Mouse (Mus musculus): ENCODE measurements around the gene Mea1. TPM values are rescaled to one million over a fixed set of nuclear protein-coding genes. Genes with fewer than 3 reads are reported as not detected.

The Mea1 gene
- polyA plus RNA-seq, 1 experiment = 142 TPM

DNA sequence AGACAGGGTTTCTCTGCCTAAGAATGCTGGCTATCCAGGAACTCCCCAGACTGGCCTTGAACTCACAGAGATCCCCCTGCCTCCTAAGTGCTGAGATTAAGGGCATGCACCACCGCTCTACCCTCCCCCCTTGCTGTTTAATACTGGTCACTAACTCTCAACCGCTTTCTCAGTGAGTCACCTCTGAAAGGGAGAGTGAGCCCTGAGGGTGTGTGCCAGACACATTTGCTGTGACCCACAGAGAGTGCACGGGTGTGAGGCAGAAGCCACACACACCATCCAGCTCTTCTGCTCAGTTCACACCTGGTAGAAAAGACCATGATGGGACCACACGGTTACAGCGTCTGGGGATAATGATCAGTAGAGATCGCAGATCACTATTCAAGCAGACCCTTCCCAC lies 19.9 kb downstream of the Mea1 start:
- Histone ChIP-seq H3K27ac (ENCODE audit: insufficient read depth, low read length) (no peak overlapping the region), H3K9me3 (replicated peaks; ENCODE audit: control insufficient read depth, insufficient read depth, low read length, poor library complexity, severe bottlenecking) (no peaks in the 10 kb centered on the region)

DNA sequence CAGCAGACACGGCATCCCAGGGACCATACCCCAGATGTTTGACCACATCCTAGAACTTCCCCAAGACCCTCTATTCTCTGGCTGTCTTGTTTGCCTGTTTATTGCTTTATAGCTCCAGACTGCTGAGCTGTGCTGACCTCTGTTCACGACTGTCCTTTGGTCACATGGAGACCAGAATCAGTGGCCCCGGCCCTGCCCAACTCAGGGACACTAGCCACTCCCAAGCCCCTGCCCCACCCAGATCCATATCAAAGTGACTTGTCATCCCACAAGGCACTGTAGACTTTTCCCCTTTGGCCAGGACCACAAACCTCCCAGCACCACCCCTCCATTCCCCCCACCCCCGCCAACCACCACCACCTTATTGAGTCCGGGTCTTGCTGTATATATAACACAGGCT lies 20.7 kb downstream of the Mea1 start:
- Histone ChIP-seq H3K9ac (ENCODE audit: low read depth, poor library complexity, severe bottlenecking) (no peak overlapping the region), H3K27ac (ENCODE audit: insufficient read depth, low read length) (no peak overlapping the region), H3K4me1 (ENCODE audit: control insufficient read depth, insufficient read depth, low read length) (peaks cover 4% of the 10 kb centered on the region), H3K4me3 (ENCODE audit: low read depth, low read length) (no peak overlapping the region), H3K9me3 (replicated peaks; ENCODE audit: control insufficient read depth, insufficient read depth, low read length, poor library complexity, severe bottlenecking) (no peaks in the 10 kb centered on the region), H3K27me3 (ENCODE audit: control insufficient read depth, insufficient read depth, low read length, poor library complexity, severe bottlenecking) (no peaks in the 10 kb centered on the region), H3K36me3 (ENCODE audit: control insufficient read depth, insufficient read depth, low read length, poor library complexity, severe bottlenecking) (no peaks in the 10 kb centered on the region)
- TF ChIP-seq EP300 (IDR thresholded peaks at IDR 0.05; ENCODE audit: insufficient read depth, low read depth, low read length) (no peak), CTCF (IDR thresholded peaks at IDR 0.05; ENCODE audit: low read depth, low read length) (no peak), POLR2A (IDR thresholded peaks at IDR 0.05; ENCODE audit: insufficient read depth, low read length) (no peak)

More for the DNA sequence above, 19.9 kb downstream of the Mea1 start:
- no peak overlapping the region for H3K9ac ChIP-seq (ENCODE audit: low read depth, poor library complexity, severe bottlenecking)
- TF ChIP-seq POLR2A (IDR thresholded peaks at IDR 0.05; ENCODE audit: insufficient read depth, low read length) = no peak
- TF ChIP-seq CTCF (IDR thresholded peaks at IDR 0.05; ENCODE audit: low read depth, low read length) = no peak
- no peak for TF ChIP-seq EP300 (IDR thresholded peaks at IDR 0.05; ENCODE audit: insufficient read depth, low read depth, low read length)
- peaks cover 4% of the 10 kb centered on the region for H3K4me1 ChIP-seq (ENCODE audit: control insufficient read depth, insufficient read depth, low read length)
- no peak overlapping the region for H3K4me3 ChIP-seq (ENCODE audit: low read depth, low read length)
- no peaks in the 10 kb centered on the region for H3K27me3 ChIP-seq (ENCODE audit: control insufficient read depth, insufficient read depth, low read length, poor library complexity, severe bottlenecking)
- no peaks in the 10 kb centered on the region for H3K36me3 ChIP-seq (ENCODE audit: control insufficient read depth, insufficient read depth, low read length, poor library complexity, severe bottlenecking)

DNA sequence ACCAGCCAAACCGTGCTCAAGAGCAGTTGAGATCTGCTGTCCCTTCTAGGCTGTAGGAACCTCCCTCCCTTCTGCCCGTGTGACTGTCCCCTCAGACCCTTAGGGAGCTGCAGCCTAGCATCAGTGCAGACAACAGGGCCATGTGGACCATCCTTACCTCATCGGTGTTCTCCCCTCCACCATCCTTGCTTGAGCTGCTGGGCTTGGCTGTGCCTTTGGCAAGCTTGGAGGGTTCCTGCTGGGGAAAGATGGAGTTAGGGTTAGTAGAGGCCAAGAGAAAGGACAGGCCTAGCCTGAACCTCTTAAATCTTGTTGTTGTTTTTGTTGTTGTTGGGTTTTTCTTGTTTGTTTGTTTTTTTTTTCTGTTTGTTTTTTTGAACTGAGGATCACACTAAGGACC lies 21.3 kb downstream of the Mea1 start:
- no peaks in the 10 kb centered on the region for H3K36me3 ChIP-seq (ENCODE audit: control insufficient read depth, insufficient read depth, low read length, poor library complexity, severe bottlenecking)
- H3K27me3 ChIP-seq (ENCODE audit: control insufficient read depth, insufficient read depth, low read length, poor library complexity, severe bottlenecking) = no peaks in the 10 kb centered on the region
- no peak overlapping the region for H3K9ac ChIP-seq (ENCODE audit: low read depth, poor library complexity, severe bottlenecking)
- H3K27ac ChIP-seq (ENCODE audit: insufficient read depth, low read length) = no peak overlapping the region
- H3K9me3 ChIP-seq (replicated peaks; ENCODE audit: control insufficient read depth, insufficient read depth, low read length, poor library complexity, severe bottlenecking) = no peaks in the 10 kb centered on the region
- TF ChIP-seq EP300 (IDR thresholded peaks at IDR 0.05; ENCODE audit: insufficient read depth, low read depth, low read length) (no peak), CTCF (IDR thresholded peaks at IDR 0.05; ENCODE audit: low read depth, low read length) (no peak), POLR2A (IDR thresholded peaks at IDR 0.05; ENCODE audit: insufficient read depth, low read length) (no peak)
- H3K4me1 ChIP-seq (ENCODE audit: control insufficient read depth, insufficient read depth, low read length) = peaks cover 4% of the 10 kb centered on the region
- no peak overlapping the region for H3K4me3 ChIP-seq (ENCODE audit: low read depth, low read length)

DNA sequence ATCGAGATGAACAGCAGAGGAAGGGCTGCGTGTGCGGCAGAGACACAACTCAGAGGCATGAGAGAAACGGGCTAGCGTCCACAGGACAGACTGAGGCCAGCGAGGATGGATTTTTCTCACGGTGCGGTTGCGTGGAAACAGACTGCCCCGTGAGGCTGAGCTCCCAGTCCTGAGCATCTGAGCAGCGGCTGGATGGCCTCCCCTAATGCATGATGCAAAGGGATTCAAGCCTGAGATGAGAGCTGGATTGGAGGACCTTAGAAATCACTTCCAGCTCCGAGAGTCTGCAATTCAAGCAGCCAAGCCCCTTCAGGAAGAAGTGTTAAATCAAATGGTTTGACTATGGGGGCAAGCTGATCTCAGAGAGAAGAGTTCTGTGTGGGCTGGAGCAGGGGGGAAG lies 22.9 kb downstream of the Mea1 start:
- Histone ChIP-seq H3K4me1 (ENCODE audit: control insufficient read depth, insufficient read depth, low read length) (peaks cover 4% of the 10 kb centered on the region), H3K27me3 (ENCODE audit: control insufficient read depth, insufficient read depth, low read length, poor library complexity, severe bottlenecking) (no peaks in the 10 kb centered on the region), H3K4me3 (ENCODE audit: low read depth, low read length) (no peak overlapping the region), H3K36me3 (ENCODE audit: control insufficient read depth, insufficient read depth, low read length, poor library complexity, severe bottlenecking) (no peaks in the 10 kb centered on the region), H3K9ac (ENCODE audit: low read depth, poor library complexity, severe bottlenecking) (no peak overlapping the region), H3K27ac (ENCODE audit: insufficient read depth, low read length) (no peak overlapping the region), H3K9me3 (replicated peaks; ENCODE audit: control insufficient read depth, insufficient read depth, low read length, poor library complexity, severe bottlenecking) (no peaks in the 10 kb centered on the region)
- TF ChIP-seq CTCF (IDR thresholded peaks at IDR 0.05; ENCODE audit: low read depth, low read length) = no peak
- TF ChIP-seq EP300 (IDR thresholded peaks at IDR 0.05; ENCODE audit: insufficient read depth, low read depth, low read length) = no peak
- no peak for TF ChIP-seq POLR2A (IDR thresholded peaks at IDR 0.05; ENCODE audit: insufficient read depth, low read length)

DNA sequence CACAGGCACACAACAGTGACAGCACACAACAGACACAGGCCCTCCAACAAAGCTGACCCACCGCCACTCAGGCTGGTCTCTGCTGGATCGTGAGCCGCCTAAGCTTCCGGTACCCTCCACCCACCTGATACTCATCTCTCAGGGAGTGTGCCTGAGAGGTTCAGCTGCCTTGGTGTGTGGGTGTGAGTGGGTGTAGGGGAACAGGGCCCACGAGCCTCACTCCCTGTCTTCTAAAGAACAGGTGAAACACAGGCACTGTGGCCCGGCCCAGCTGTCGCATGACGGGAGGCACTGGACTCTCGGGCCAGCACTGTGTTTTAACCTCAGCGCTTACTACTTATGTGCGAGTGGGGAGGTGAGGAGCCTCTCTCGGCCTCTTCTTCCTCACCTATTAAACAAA lies 23.5 kb downstream of the Mea1 start:
- no peaks in the 10 kb centered on the region for H3K27me3 ChIP-seq (ENCODE audit: control insufficient read depth, insufficient read depth, low read length, poor library complexity, severe bottlenecking)
- H3K4me3 ChIP-seq (ENCODE audit: low read depth, low read length) = no peak overlapping the region
- H3K36me3 ChIP-seq (ENCODE audit: control insufficient read depth, insufficient read depth, low read length, poor library complexity, severe bottlenecking) = no peaks in the 10 kb centered on the region
- TF ChIP-seq EP300 (IDR thresholded peaks at IDR 0.05; ENCODE audit: insufficient read depth, low read depth, low read length) = no peak
- TF ChIP-seq POLR2A (IDR thresholded peaks at IDR 0.05; ENCODE audit: insufficient read depth, low read length) = no peak
- TF ChIP-seq CTCF (IDR thresholded peaks at IDR 0.05; ENCODE audit: low read depth, low read length) = no peak
- H3K4me1 ChIP-seq (ENCODE audit: control insufficient read depth, insufficient read depth, low read length) = peaks cover 4% of the 10 kb centered on the region
- H3K9me3 ChIP-seq (replicated peaks; ENCODE audit: control insufficient read depth, insufficient read depth, low read length, poor library complexity, severe bottlenecking) = no peaks in the 10 kb centered on the region
- no peak overlapping the region for H3K9ac ChIP-seq (ENCODE audit: low read depth, poor library complexity, severe bottlenecking)
- no peak overlapping the region for H3K27ac ChIP-seq (ENCODE audit: insufficient read depth, low read length)

DNA sequence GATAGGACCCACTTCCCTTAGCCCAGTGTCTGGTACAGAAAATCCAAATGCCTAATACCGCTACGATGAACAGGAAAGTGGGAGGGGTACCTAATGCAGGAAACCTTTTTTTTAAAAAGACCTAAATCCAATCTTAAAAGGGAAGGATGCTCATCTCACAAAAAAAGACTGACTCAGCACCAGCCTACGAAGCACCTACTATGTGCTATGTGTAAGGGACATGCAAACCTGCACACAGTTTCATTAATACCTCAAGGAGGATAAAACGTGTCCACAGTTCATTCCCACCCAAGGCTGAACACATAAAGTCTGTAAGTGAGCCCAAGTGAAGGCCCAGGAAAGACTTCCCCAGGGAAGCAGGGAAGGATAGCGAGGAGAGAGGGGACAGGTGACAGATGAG lies 23.9 kb downstream of the Mea1 start:
- H3K27ac ChIP-seq (ENCODE audit: insufficient read depth, low read length) = no peak overlapping the region
- TF ChIP-seq POLR2A (IDR thresholded peaks at IDR 0.05; ENCODE audit: insufficient read depth, low read length) = no peak
- TF ChIP-seq EP300 (IDR thresholded peaks at IDR 0.05; ENCODE audit: insufficient read depth, low read depth, low read length) = no peak
- no peak for TF ChIP-seq CTCF (IDR thresholded peaks at IDR 0.05; ENCODE audit: low read depth, low read length)
- no peak overlapping the region for H3K4me3 ChIP-seq (ENCODE audit: low read depth, low read length)
- no peak overlapping the region for H3K9ac ChIP-seq (ENCODE audit: low read depth, poor library complexity, severe bottlenecking)
- H3K36me3 ChIP-seq (ENCODE audit: control insufficient read depth, insufficient read depth, low read length, poor library complexity, severe bottlenecking) = no peaks in the 10 kb centered on the region
- no peaks in the 10 kb centered on the region for H3K9me3 ChIP-seq (replicated peaks; ENCODE audit: control insufficient read depth, insufficient read depth, low read length, poor library complexity, severe bottlenecking)
- H3K27me3 ChIP-seq (ENCODE audit: control insufficient read depth, insufficient read depth, low read length, poor library complexity, severe bottlenecking) = no peaks in the 10 kb centered on the region
- H3K4me1 ChIP-seq (ENCODE audit: control insufficient read depth, insufficient read depth, low read length) = peaks cover 4% of the 10 kb centered on the region

Measured in ES-Bruce4 (cell line).